Mouse (Mus musculus) liver, adult 2 months (tissue): ENCODE data around the gene Agk.

Experiments
- CTCF ChIP-seq: fragments of 200-500 bp; IDR thresholded peaks from 2 replicates; pipeline ENCODE4 v1.5.1; 2011; ENCODE audit warnings: low read depth, low read length, control low read depth
- POLR2A ChIP-seq: fragments of 200-500 bp; IDR thresholded peaks from 2 replicates; pipeline ENCODE4 v1.6.1; 2011; ENCODE audit warnings: low read length, control low read depth; ENCODE audit not compliant: insufficient read depth; ENCODE audit errors: extremely low read depth

- TF ChIP-seq POLR2A (no peak), CTCF (no peak)
Observed at GRCm38 (mm10) chr6:40353360-40353759, 28.4 kb downstream of the Agk start.
